Mouse (Mus musculus) adrenal gland, postnatal 10 days (tissue): Measurements from ENCODE around the gene Tmem30c. TPM values are rescaled to one million over a fixed set of nuclear protein-coding genes. Genes with fewer than 3 reads are reported as not detected.
"Not testable (repeated sequence)": the region's sequence is repeated elsewhere in the genome, so short reads cannot be mapped to it uniquely, and the experiment has no call there.

Experiments
- DNase-seq: peaks from one replicate; pipeline ENCODE4 v3.0.0; 2021; ENCODE audit warnings: mixed read lengths
- total RNA-seq, 2 experiments: library from RNA; stranded (reverse); gene quantifications; 2 replicates each; pipeline ENCODE4 v1.2.3; 2021

Tmem30c gene
- total RNA-seq, 2 experiments from 2014 or later = not detected

- not testable (repeated sequence) for DNase-seq
Measured at GRCm38 (mm10) chr16:57231937-57232310, 60.7 kb downstream of the Tmem30c start.

- DNase-seq = peak; percentile 99
Measured at GRCm38 (mm10) chr16:57231089-57231936, 61.4 kb downstream of the Tmem30c start, which contains the start of gene Tbc1d23. Gene Tbc1d23, minus strand, starts transcription at chr16:57231504.

GRCm38 (mm10) chr16:57226444-57226843 is 66.2 kb downstream of the Tmem30c start:
- DNase-seq = no peak

- no peak for DNase-seq
Measured at GRCm38 (mm10) chr16:57220361-57220760, 72.3 kb downstream of the Tmem30c start.

Other genes with a start within 250 kb of the Tmem30c start
- gene Tmem45a2, start 221.5 kb downstream of the Tmem30c start, total RNA-seq = not detected
- gene Tomm70a, start 171.2 kb downstream of the Tmem30c start, total RNA-seq = 10 to 100 TPM; 62.0 to 63.9 TPM
- gene Nit2, start 125.5 kb downstream of the Tmem30c start, total RNA-seq = 10 to 100 TPM; 88.7 to 94.6 TPM
- gene Tbc1d23, start 61.4 kb downstream of the Tmem30c start, total RNA-seq = 10 to 100 TPM; 37.7 to 42.6 TPM
- gene Filip1l, start 60.2 kb upstream of the Tmem30c start, total RNA-seq = 10 to 100 TPM; 22.6 to 23.1 TPM